Mouse (Mus musculus): ENCODE measurements around the gene Nfe2l1.

DNA sequence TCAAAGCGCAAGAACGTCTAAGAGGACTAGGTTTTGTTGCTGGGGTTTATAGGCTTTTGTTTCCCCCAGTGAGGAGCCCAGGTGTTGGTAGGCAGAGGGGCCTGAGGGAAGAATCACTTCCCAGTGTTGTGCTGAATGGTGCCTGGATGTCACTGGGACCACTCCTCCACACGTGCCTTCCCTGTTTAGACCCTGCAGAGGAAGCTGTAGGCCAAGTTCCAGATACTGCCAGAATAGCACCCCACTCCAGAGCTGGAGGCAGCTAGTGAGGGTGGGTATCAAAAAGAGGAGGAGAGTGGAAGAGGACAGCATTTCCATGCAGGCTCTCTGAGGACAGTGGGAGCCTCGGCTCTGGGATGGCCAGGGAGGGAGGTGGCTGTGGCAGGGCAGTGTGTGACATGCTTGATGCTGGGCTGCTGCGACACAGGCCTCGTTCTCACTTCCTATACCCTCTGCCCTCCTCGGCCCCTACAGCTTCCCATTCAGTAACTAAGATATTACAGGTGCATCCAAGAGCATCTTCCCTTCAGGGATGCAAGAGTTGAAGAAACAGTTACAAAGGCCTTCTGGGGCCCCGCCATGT is 11.5 kb downstream of the Nfe2l1 start:
- TF ChIP-seq POLR2A (IDR thresholded peaks at IDR 0.05; ENCODE audit: extremely low read depth, insufficient read depth, low read length) (no peak), CTCF (IDR thresholded peaks at IDR 0.05; ENCODE audit: low read depth, low read length) (no peak)

All from liver, adult 2 months (tissue).